Mouse (Mus musculus): ENCODE results near the gene Mylk4.

Mylk4 gene

GRCm38 (mm10) chr13:32795166-32795565, 11.4 kb upstream of the Mylk4 start:
- no peak for DNase-seq (ENCODE audit: low spot score)

GRCm38 (mm10) chr13:32794619-32795018, 10.9 kb upstream of the Mylk4 start:
- no peak for DNase-seq (ENCODE audit: low spot score)

GRCm38 (mm10) chr13:32789781-32790180, 6.0 kb upstream of the Mylk4 start:
- no peak for DNase-seq (ENCODE audit: low spot score)

- no peak for DNase-seq (ENCODE audit: low spot score)
These were observed 3.8 kb upstream of the Mylk4 start for GRCm38 (mm10) chr13:32787584-32787983.

GRCm38 (mm10) chr13:32783055-32783454, 699 bp downstream of the Mylk4 start:
- DNase-seq (ENCODE audit: low spot score): no peak

- no peak for DNase-seq (ENCODE audit: low spot score)
These were observed 4.9 kb downstream of the Mylk4 start for GRCm38 (mm10) chr13:32778861-32779260.

- no peak for DNase-seq (ENCODE audit: low spot score)
These were observed 7.4 kb downstream of the Mylk4 start for GRCm38 (mm10) chr13:32776350-32776749.

- no peak for DNase-seq (ENCODE audit: low spot score)
These were observed 7.9 kb downstream of the Mylk4 start for GRCm38 (mm10) chr13:32775889-32776288.

GRCm38 (mm10) chr13:32769960-32770359, 13.8 kb downstream of the Mylk4 start:
- no peak for DNase-seq (ENCODE audit: low spot score)

GRCm38 (mm10) chr13:32768104-32768503, 15.7 kb downstream of the Mylk4 start:
- peak; percentile 4 for DNase-seq (ENCODE audit: low spot score)

GRCm38 (mm10) chr13:32764448-32764847, 19.3 kb downstream of the Mylk4 start:
- DNase-seq (ENCODE audit: low spot score): no peak

GRCm38 (mm10) chr13:32763141-32763540, 20.6 kb downstream of the Mylk4 start:
- DNase-seq (ENCODE audit: low spot score): no peak

- no peak for DNase-seq (ENCODE audit: low spot score)
These were observed 23.0 kb downstream of the Mylk4 start for GRCm38 (mm10) chr13:32760795-32761194.

- DNase-seq (ENCODE audit: low spot score): no peak
These were observed 24.7 kb downstream of the Mylk4 start for GRCm38 (mm10) chr13:32759036-32759435.

- no peak for DNase-seq (ENCODE audit: low spot score)
These were observed 31.6 kb downstream of the Mylk4 start for GRCm38 (mm10) chr13:32752066-32752657.

GRCm38 (mm10) chr13:32750507-32750906, 33.2 kb downstream of the Mylk4 start:
- DNase-seq (ENCODE audit: low spot score): no peak

- no peak for DNase-seq (ENCODE audit: low spot score)
These were observed 35.3 kb downstream of the Mylk4 start for GRCm38 (mm10) chr13:32748421-32748820.

- DNase-seq (ENCODE audit: low spot score): no peak
These were observed 42.6 kb downstream of the Mylk4 start for GRCm38 (mm10) chr13:32741161-32741560.

- DNase-seq (ENCODE audit: low spot score): no peak
These were observed 52.5 kb downstream of the Mylk4 start for GRCm38 (mm10) chr13:32731283-32731682.

- no peak for DNase-seq (ENCODE audit: low spot score)
These were observed 59.1 kb downstream of the Mylk4 start for GRCm38 (mm10) chr13:32724606-32725005.

GRCm38 (mm10) chr13:32721717-32722116, 62.0 kb downstream of the Mylk4 start:
- DNase-seq (ENCODE audit: low spot score): no peak

- no peak for DNase-seq (ENCODE audit: low spot score)
These were observed 64.5 kb downstream of the Mylk4 start for GRCm38 (mm10) chr13:32719284-32719683.

- no peak for DNase-seq (ENCODE audit: low spot score)
These were observed 66.0 kb downstream of the Mylk4 start for GRCm38 (mm10) chr13:32717709-32718108.

GRCm38 (mm10) chr13:32712568-32712967, 71.2 kb downstream of the Mylk4 start:
- no peak for DNase-seq (ENCODE audit: low spot score)

- DNase-seq (ENCODE audit: low spot score): no peak
These were observed 75.9 kb downstream of the Mylk4 start for GRCm38 (mm10) chr13:32707894-32708293.

All from T-cell, adult 2 months (primary cell).